Mouse (Mus musculus) spleen, adult 2 months (tissue): ENCODE data around the gene Ktn1. TPM values are rescaled to one million over a fixed set of nuclear protein-coding genes. Genes with fewer than 3 reads are reported as not detected.

Experiments used
- DNase-seq, 2 experiments: peaks; one replicate each; pipeline versions ENCODE4 v3.0.0 to v3.0.0-alpha.2; 2012 to 2021; ENCODE audit warnings: low spot score in 2 of 2, low read depth in 1 of 2
- H3K27ac ChIP-seq: fragments of 200-500 bp; 2 replicates; pipeline ENCODE4 v1.5.1; 2012; ENCODE audit warnings: low read length, inconsistent platforms; ENCODE audit not compliant: insufficient read depth
- H3K27me3 ChIP-seq: fragments of 200-500 bp; 2 replicates; pipeline ENCODE4 v1.6.1; 2012; ENCODE audit warnings: mild to moderate bottlenecking, moderate library complexity, low read length, inconsistent platforms; ENCODE audit not compliant: control insufficient read depth, insufficient read depth
- H3K36me3 ChIP-seq: fragments of 200-500 bp; 2 replicates; pipeline ENCODE4 v1.6.1; 2012; ENCODE audit warnings: mild to moderate bottlenecking, low read length, inconsistent platforms; ENCODE audit not compliant: control insufficient read depth, insufficient read depth
- H3K4me1 ChIP-seq: fragments of 200-500 bp; 2 replicates; pipeline ENCODE4 v1.6.1; 2011; ENCODE audit warnings: inconsistent platforms; ENCODE audit not compliant: control insufficient read depth, insufficient read depth, insufficient read length
- H3K4me3 ChIP-seq: fragments of 200-500 bp; 2 replicates; pipeline ENCODE4 v1.5.1; 2011; ENCODE audit warnings: mild to moderate bottlenecking, inconsistent platforms; ENCODE audit not compliant: insufficient read depth, insufficient read length; ENCODE audit errors: extremely low read depth
- CTCF ChIP-seq: fragments of 200-500 bp; IDR thresholded peaks from 2 replicates; pipeline ENCODE4 v1.5.1; 2011; ENCODE audit warnings: mild to moderate bottlenecking, inconsistent platforms; ENCODE audit not compliant: insufficient read depth, insufficient read length, insufficient replicate concordance; ENCODE audit errors: extremely low read depth
- POLR2A ChIP-seq: fragments of 200-500 bp; IDR thresholded peaks from 2 replicates; pipeline ENCODE4 v1.6.1; 2011; ENCODE audit warnings: low read depth, low read length, inconsistent platforms
- WGBS: fragments of 180-500 bp; shearing (Covaris S2); methylation state at CpG from one replicate; pipeline ENCODE4 v1.1.7; 2018; 5-methylcytosine and 5-hydroxymethylcytosine counted together
- polyA plus RNA-seq: library from polyadenylated mRNA; depleted of rRNA; stranded (reverse); fragments of >200 nt; gene quantifications from 2 replicates; pipeline ENCODE4 v1.2.3, GENCODE M21; 2012; rRNA removed

Ktn1 gene
- polyA plus RNA-seq, 1 experiment = 4.7 TPM

GRCm38 (mm10) chr14:47771496-47771895 lies 123.2 kb downstream of the Ktn1 start:
- Histone ChIP-seq H3K36me3 (no peaks in the 10 kb centered on the region), H3K27ac (no peak overlapping the region), H3K4me1 (no peaks in the 10 kb centered on the region), H3K27me3 (no peaks in the 10 kb centered on the region), H3K4me3 (no peak overlapping the region)
- no peak for DNase-seq
- WGBS = 83% methylated on average over 4 of the region's 4 CpGs
- TF ChIP-seq POLR2A (no peak), CTCF (no peak)

DNA sequence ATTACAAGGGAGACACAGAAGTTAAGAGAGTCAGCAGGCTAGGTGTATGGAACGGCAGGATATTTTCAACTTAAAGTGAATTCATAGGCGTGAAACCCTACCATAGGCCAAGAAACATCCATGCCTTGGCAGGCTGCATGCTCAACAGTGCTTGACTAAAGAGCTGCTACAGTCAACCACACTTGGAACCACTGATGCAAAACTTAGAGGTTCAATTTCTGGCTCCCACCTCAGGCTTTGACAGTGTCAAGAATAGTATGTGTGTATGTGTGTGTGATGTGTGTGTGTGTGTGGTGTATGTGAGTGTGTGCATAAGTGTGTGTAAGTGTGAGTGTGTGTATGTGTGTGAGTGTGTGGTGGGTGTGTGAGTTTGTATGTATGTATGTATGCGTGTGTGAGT lies 127.3 kb downstream of the Ktn1 start:
- no peaks in the 10 kb centered on the region for H3K36me3 ChIP-seq
- no peak for TF ChIP-seq POLR2A
- no peak for TF ChIP-seq CTCF
- H3K4me1 ChIP-seq = no peaks in the 10 kb centered on the region
- H3K27ac ChIP-seq = no peak overlapping the region
- no peaks in the 10 kb centered on the region for H3K27me3 ChIP-seq
- WGBS = 82% methylated on average over 3 of the region's 3 CpGs
- no peak for DNase-seq
- H3K4me3 ChIP-seq = no peak overlapping the region

GRCm38 (mm10) chr14:47776260-47777035 lies 128.2 kb downstream of the Ktn1 start:
- no peak for DNase-seq
- Histone ChIP-seq H3K4me1 (no peaks in the 10 kb centered on the region), H3K4me3 (no peak overlapping the region), H3K27me3 (no peaks in the 10 kb centered on the region), H3K27ac (no peak overlapping the region), H3K36me3 (no peaks in the 10 kb centered on the region)
- 81% methylated on average over 6 of the region's 6 CpGs for WGBS
- TF ChIP-seq CTCF (no peak), POLR2A (no peak)

DNA sequence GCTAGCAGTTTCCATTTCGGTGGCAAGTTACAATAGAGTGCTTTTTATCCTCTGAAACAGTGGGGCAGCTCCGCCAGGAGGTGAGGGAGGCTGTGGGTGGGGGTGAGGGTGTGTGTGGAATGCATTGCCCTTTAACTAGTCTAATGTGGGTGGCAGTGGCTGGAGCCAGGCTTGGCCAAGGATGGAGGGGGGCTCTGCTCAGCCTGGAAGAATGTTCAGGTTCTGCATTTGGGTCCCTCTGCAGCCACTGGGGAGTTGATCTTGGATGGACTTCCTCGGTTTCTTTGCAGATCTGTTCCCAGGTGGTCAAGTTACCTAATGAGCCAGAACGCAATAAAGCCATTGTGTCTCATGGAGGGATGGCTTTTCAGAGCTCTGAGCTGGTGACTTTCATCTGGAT lies 137.9 kb downstream of the Ktn1 start:
- no peak overlapping the region for H3K27ac ChIP-seq
- TF ChIP-seq POLR2A = no peak
- TF ChIP-seq CTCF = no peak
- no peaks in the 10 kb centered on the region for H3K4me1 ChIP-seq
- no peaks in the 10 kb centered on the region for H3K27me3 ChIP-seq
- no peak for DNase-seq
- H3K4me3 ChIP-seq = no peak overlapping the region
- 62% methylated on average over 4 of the region's 4 CpGs for WGBS
- H3K36me3 ChIP-seq = no peaks in the 10 kb centered on the region

Other genes with a start within 250 kb of the Ktn1 start
- gene Dlgap5, start 230.0 kb upstream of the Ktn1 start, polyA plus RNA-seq = 2.4 and 3.2 TPM in 2 replicates
- 9.2 and 11.3 TPM in 2 replicates for gene Fbxo34, start 198.0 kb upstream of the Ktn1 start, polyA plus RNA-seq
- 4.2 and 4.4 TPM in 2 replicates for gene Atg14, start 77.8 kb upstream of the Ktn1 start, polyA plus RNA-seq